Mouse (Mus musculus) kidney, postnatal 10 days (tissue): ENCODE measurements around the gene Olfr822.
A peak's percentile ranks its signal among the peaks of the same experiment; 100 is the strongest.
"Not testable (repeated sequence)": the region's sequence is repeated elsewhere in the genome, so short reads cannot be mapped to it uniquely, and the experiment has no call there.

Experiments used
- DNase-seq: peaks from one replicate; pipeline ENCODE4 v3.0.0; 2021; ENCODE audit warnings: mixed read lengths

Olfr822 gene

GRCm38 (mm10) chr10:130070910-130071309 lies at the start of gene Olfr822:
Gene Olfr822 (plus strand): TSS chr10:130071210.
- no peak for DNase-seq

GRCm38 (mm10) chr10:130030048-130030447 lies 41.0 kb upstream of the Olfr822 start, which contains the start of gene Olfr821:
Gene Olfr821 (plus strand): TSS chr10:130030348.
- DNase-seq, result no peak

DNA sequence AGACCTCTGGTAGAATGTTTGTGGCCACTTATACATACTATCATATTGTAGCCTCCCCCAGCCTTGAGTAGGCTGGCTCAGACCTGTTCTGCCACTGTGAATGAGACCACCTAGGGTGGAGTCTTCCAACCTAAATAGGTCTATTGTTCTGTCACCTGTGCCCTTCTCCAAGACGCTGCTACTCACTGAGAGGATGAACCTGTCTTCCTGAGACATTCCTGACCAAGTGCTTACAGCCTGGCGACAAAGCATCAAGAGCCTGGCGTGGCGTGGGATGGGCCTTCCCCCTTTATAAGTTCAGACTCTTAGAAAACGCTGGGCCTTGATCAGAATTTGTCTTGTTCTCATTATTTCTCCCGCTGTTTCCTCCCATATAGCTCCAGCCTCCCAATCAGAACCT lies 33.9 kb upstream of the Olfr822 start:
- no peak for DNase-seq

DNA sequence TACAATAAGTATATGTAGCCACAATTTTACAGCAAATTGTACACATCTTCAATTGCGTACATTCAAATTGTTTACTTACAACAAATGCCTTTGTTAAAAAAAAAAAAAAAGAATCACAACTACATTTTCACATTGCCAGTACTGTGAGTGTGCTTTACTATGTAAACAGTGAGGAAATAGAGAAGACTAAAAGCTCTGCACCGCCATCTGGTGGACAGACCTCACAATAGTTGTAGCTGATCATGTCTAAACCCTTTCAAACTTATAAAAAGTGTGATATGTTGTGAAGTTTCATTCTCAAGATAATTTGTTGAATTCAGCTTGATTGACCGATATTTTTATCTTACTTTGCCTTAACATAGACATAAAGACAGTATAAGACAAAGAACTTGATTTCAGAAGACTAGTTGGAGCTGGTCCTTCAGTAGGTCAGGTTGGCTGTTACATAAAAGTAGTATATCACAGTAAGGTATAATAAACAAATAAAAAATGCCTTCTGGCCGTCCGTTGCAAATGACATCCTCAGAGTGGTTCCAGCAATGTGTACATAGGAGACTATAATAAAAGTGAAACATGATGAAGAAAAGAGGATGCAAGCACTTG lies 21.9 kb downstream of the Olfr822 start:
- peak; percentile 67 for DNase-seq

GRCm38 (mm10) chr10:130096104-130096503 lies 25.1 kb downstream of the Olfr822 start:
- no peak for DNase-seq

DNA sequence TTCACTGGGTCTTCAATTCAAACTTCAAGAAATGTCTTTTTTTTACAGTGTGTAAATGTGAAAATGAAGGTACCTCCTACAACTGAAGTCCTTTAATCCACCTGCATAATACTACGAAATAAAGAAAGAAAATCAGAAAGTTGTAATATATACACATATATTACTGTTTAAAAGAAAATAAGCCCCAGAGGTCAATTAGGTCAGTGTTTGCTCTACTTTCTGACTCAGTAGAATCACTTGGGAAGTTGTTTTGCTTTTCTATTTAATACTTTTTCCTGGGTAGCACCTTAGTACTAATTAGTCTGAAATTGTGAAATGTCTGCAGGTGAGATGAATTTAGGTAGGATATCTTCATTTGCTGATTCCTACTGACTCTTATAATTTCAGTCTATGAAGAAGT lies 44.3 kb downstream of the Olfr822 start, which contains the start of gene Olfr823:
Olfr823 (minus strand) TSS at position 101 of the 400 bp plus-strand sequence.
- not testable (repeated sequence) for DNase-seq

- not testable (repeated sequence) for DNase-seq
Measured at GRCm38 (mm10) chr10:130116045-130116444, 45.0 kb downstream of the Olfr822 start.
